ENCODE assay signal across 7 mouse cellular contexts in the genomic region with DNA sequence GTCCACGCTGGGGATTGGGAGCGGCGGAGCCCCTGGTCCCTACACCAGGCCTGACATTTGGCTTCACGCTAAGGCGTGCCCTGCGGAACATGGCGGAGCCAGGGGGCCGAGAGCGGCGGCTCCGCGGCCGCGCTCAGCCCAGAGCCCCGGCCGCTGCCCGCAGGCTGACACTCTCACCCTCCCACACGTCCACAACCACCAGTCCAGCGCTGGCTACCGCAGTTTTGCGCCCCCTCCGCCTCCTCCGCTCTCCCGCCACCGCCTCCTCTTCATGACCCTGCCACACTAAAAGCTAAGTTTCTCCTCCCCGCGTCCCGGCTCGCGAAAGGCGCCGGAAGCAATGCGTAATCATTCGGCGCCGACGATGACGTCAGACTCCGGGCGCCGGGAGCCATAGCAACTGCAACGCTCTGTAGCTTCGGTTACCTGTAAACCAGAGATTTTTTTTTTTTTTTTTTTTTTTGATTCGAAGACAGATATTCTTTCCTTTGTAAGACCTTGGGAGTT. TPM values are rescaled to one million over a fixed set of nuclear protein-coding genes. Genes with fewer than 3 reads are reported as not detected.
A peak's percentile ranks its signal among the peaks of the same experiment; 100 is the strongest.
DNase-seq lines count a peak whose midpoint lies in the region; ATAC-seq and TF ChIP-seq lines count a peak whose summit lies in the region.

A gene (minus strand): TSS at position 323 of the 507 bp plus-strand sequence.

- peak; percentile 43; the same call in 1 of the 2 replicates for ATAC-seq in embryonic facial prominence, embryonic 12.5 days (ENCODE audit: insufficient number of reproducible peaks, insufficient read depth, low FRiP score, low TSS enrichment)
- peak; percentile 63 for ATAC-seq in limb, embryonic 12.5 days (ENCODE audit: insufficient number of reproducible peaks, insufficient read depth, low FRiP score, low TSS enrichment, low read depth)
- peak; percentile 83 for ATAC-seq in midbrain, embryonic 15.5 days (replicated peaks)

- peak within 1 kb of the TSS; percentile 99 for H3K4me3 ChIP-seq in embryonic facial prominence, embryonic 12.5 days
- H3K4me3 ChIP-seq in kidney, adult 2 months (ENCODE audit: insufficient read depth, low read depth, low read length) = peak within 1 kb of the TSS; percentile 85
- H3K4me3 ChIP-seq in limb, embryonic 12.5 days (replicated peaks) = peak within 1 kb of the TSS; percentile 98
- peak within 1 kb of the TSS; percentile 83 for H3K4me3 ChIP-seq in midbrain, embryonic 15.5 days
- peak within 1 kb of the TSS; percentile 94 for H3K4me3 ChIP-seq in spleen, adult 2 months (ENCODE audit: extremely low read depth, insufficient read depth, insufficient read length)

- peak; percentile 95 for DNase-seq in adrenal gland, postnatal 25 days
- DNase-seq in heart, adult 18-20 months = peak; percentile 94 to 98
- peak; percentile 96 for DNase-seq in kidney, adult 2 months
- peak; percentile 83 to 90 for DNase-seq in spleen, adult 2 months (ENCODE audit: low read depth in 1 of 2, low spot score in 2 of 2)

- no peaks in the 10 kb centered on the region for H3K27me3 ChIP-seq in embryonic facial prominence, embryonic 12.5 days
- H3K27me3 ChIP-seq in kidney, adult 2 months (replicated peaks; ENCODE audit: control insufficient read depth, insufficient read depth, low read length) = no peaks in the 10 kb centered on the region
- H3K27me3 ChIP-seq in limb, embryonic 12.5 days = no peaks in the 10 kb centered on the region
- H3K27me3 ChIP-seq in midbrain, embryonic 15.5 days (replicated peaks) = 0 out of 2 replicates have a peak, but pooled peaks cover 4% of the 10 kb centered on the region
- peaks cover 4% of the 10 kb centered on the region; the same call in 1 of the 2 replicates for H3K27me3 ChIP-seq in spleen, adult 2 months (ENCODE audit: control insufficient read depth, insufficient read depth, low read length)

- no peaks in the 10 kb centered on the region for H3K36me3 ChIP-seq in embryonic facial prominence, embryonic 12.5 days
- H3K36me3 ChIP-seq in kidney, adult 2 months (ENCODE audit: control insufficient read depth, insufficient read depth, low read length) = no peaks in the 10 kb centered on the region
- H3K36me3 ChIP-seq in limb, embryonic 12.5 days = peaks cover 2% of the 10 kb centered on the region; the same call in 1 of the 2 replicates
- 0 out of 2 replicates have a peak, but pooled peaks cover under 1% of the 10 kb centered on the region for H3K36me3 ChIP-seq in midbrain, embryonic 15.5 days (replicated peaks)
- H3K36me3 ChIP-seq in spleen, adult 2 months (ENCODE audit: control insufficient read depth, insufficient read depth, low read length) = no peaks in the 10 kb centered on the region

- TF ChIP-seq POLR2A in kidney, adult 2 months (IDR thresholded peaks at IDR 0.05; ENCODE audit: low read depth, low read length) = no peak
- TF ChIP-seq POLR2A in spleen, adult 2 months (IDR thresholded peaks at IDR 0.05; ENCODE audit: low read depth, low read length) = peak; percentile 67

- peak within 1 kb of the TSS; percentile 85 for H3K4me2 ChIP-seq in embryonic facial prominence, embryonic 12.5 days (replicated peaks)
- H3K4me2 ChIP-seq in limb, embryonic 12.5 days = peak within 1 kb of the TSS; percentile 79
- H3K4me2 ChIP-seq in midbrain, embryonic 15.5 days = peak within 1 kb of the TSS; percentile 68

- WGBS in embryonic facial prominence, embryonic 12.5 days = under 1% methylated on average over 43 of the region's 44 CpGs
- WGBS in kidney, adult 2 months = under 1% methylated on average over 44 of the region's 44 CpGs
- under 1% methylated on average over 44 of the region's 44 CpGs for WGBS in limb, embryonic 12.5 days
- under 1% methylated on average over 44 of the region's 44 CpGs for WGBS in midbrain, embryonic 15.5 days
- 1% methylated on average over 41 of the region's 44 CpGs for WGBS in spleen, adult 2 months

- peak within 1 kb of the TSS; percentile 86 for H3K27ac ChIP-seq in embryonic facial prominence, embryonic 12.5 days
- H3K27ac ChIP-seq in kidney, adult 2 months (ENCODE audit: insufficient read depth, low read depth, low read length) = peak within 1 kb of the TSS; percentile 70
- H3K27ac ChIP-seq in limb, embryonic 12.5 days = peak within 1 kb of the TSS; percentile 84
- H3K27ac ChIP-seq in midbrain, embryonic 15.5 days = peak within 1 kb of the TSS; percentile 83
- H3K27ac ChIP-seq in spleen, adult 2 months (ENCODE audit: insufficient read depth, low read length) = peak within 1 kb of the TSS; percentile 86

- H3K9me3 ChIP-seq in embryonic facial prominence, embryonic 12.5 days = no peaks in the 10 kb centered on the region
- no peaks in the 10 kb centered on the region for H3K9me3 ChIP-seq in limb, embryonic 12.5 days
- no peaks in the 10 kb centered on the region for H3K9me3 ChIP-seq in midbrain, embryonic 15.5 days

- peaks cover 11% of the 10 kb centered on the region for H3K4me1 ChIP-seq in embryonic facial prominence, embryonic 12.5 days
- peaks cover 11% of the 10 kb centered on the region for H3K4me1 ChIP-seq in kidney, adult 2 months (ENCODE audit: control insufficient read depth, insufficient read depth, low read length)
- H3K4me1 ChIP-seq in limb, embryonic 12.5 days (replicated peaks) = peaks cover 14% of the 10 kb centered on the region
- H3K4me1 ChIP-seq in midbrain, embryonic 15.5 days = peaks cover 28% of the 10 kb centered on the region
- H3K4me1 ChIP-seq in spleen, adult 2 months (ENCODE audit: control insufficient read depth, insufficient read depth, insufficient read length) = peaks cover 9% of the 10 kb centered on the region

- no peak for TF ChIP-seq CTCF in kidney, adult 2 months (conservative IDR thresholded peaks at IDR 0.05; ENCODE audit: insufficient read depth, insufficient read length, low read depth, low read length)
- no peak for TF ChIP-seq CTCF in spleen, adult 2 months (IDR thresholded peaks at IDR 0.05; ENCODE audit: extremely low read depth, insufficient read depth, insufficient read length, insufficient replicate concordance)

- H3K9ac ChIP-seq in embryonic facial prominence, embryonic 12.5 days = peak within 1 kb of the TSS; percentile 89
- H3K9ac ChIP-seq in limb, embryonic 12.5 days (replicated peaks) = peak within 1 kb of the TSS; percentile 81
- H3K9ac ChIP-seq in midbrain, embryonic 15.5 days = peak within 1 kb of the TSS; percentile 76

RNA-seq across cellular contexts. Expression of the gene that starts here (rescaled TPM):
- 32.2 and 40.7 TPM in 2 replicates for total RNA-seq in adrenal gland, postnatal 25 days (2021)
- polyA plus RNA-seq in embryonic facial prominence, embryonic 12.5 days (2016; fragmentation: Nextera tagmentation; extraction: Ambion mirVana) = 33.6 and 35.6 TPM in 2 replicates
- 10 to 100 TPM; 23.9 to 28.7 TPM for total RNA-seq in heart, adult 18-20 months (2021)
- polyA plus RNA-seq in kidney, adult 2 months (2012; rRNA removed) = 1.6 and 2.2 TPM in 2 replicates
- 31.1 and 40.2 TPM in 2 replicates for polyA plus RNA-seq in limb, embryonic 12.5 days (2016; fragmentation: Nextera tagmentation; extraction: Ambion mirVana)
- 26.5 and 29.1 TPM in 2 replicates for polyA plus RNA-seq in midbrain, embryonic 15.5 days (2015; fragmentation: Nextera tagmentation; extraction: Ambion mirVana)
- 1.5 and 1.9 TPM in 2 replicates for polyA plus RNA-seq in spleen, adult 2 months (2012; rRNA removed)

Comparison
In these comparisons a context has a peak if more than half of its experiments do, and no peak if none do; other contexts are left out.
1. Peak in every context shown above with its lines: DNase-seq, ATAC-seq, H3K4me3 ChIP-seq and H3K27ac ChIP-seq.